In the genomic region with DNA sequence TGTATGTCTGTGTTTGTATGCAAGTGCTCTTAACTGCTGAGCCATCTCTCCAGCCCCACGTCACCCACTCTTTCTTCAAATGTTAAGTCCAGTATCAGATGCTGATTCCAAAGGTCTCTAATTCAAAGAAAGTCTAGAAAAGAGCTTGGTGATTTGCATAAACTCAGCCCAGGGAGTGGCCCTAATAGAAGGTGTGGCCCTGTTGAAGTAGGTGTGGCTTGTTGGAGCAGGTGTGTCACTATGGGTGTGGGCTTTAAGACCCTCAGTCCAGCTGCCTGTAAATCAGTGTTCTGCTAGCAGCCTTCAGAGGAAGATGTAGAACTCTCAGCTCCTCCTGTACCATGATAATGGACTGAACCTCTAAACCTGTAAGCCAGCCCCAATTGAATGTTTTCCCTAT, we compare ENCODE assay signal across 30 mouse cellular contexts. TPM values are rescaled to one million over a fixed set of nuclear protein-coding genes. Genes with fewer than 3 reads are reported as not detected.
"Had no signal": no experiment of that assay in that cellular context is flagged by ENCODE, and none has a peak within 500 bp of the region (broad histone marks: within the 10 kb centered on the region; RNA-seq: fewer than 3 reads in every experiment).

No protein-coding gene starts in this region.

- H3K27me3 ChIP-seq: heart, embryonic 13.5 days; heart, embryonic 15.5 days; hindbrain, embryonic 13.5 days; hindbrain, embryonic 15.5 days; intestine, embryonic 15.5 days; kidney, embryonic 15.5 days; limb, embryonic 13.5 days; limb, embryonic 15.5 days; liver, embryonic 12.5 days had no signal

- H3K27ac ChIP-seq: heart, adult 2 months; heart, embryonic 13.5 days; heart, embryonic 15.5 days; hindbrain, embryonic 13.5 days; hindbrain, embryonic 15.5 days; hindbrain, postnatal 0 days; intestine, embryonic 15.5 days; kidney, embryonic 15.5 days; kidney, postnatal 0 days; limb, embryonic 13.5 days; limb, embryonic 15.5 days; liver, embryonic 12.5 days; liver, embryonic 14.5 days had no signal

- H3K9me3 ChIP-seq: heart, embryonic 13.5 days; heart, embryonic 15.5 days; hindbrain, embryonic 13.5 days; hindbrain, embryonic 15.5 days; intestine, embryonic 15.5 days; kidney, embryonic 15.5 days; limb, embryonic 13.5 days; limb, embryonic 15.5 days; liver, embryonic 12.5 days had no signal

- H3K4me1 ChIP-seq: heart, embryonic 13.5 days; heart, embryonic 15.5 days; hindbrain, embryonic 13.5 days; hindbrain, embryonic 15.5 days; intestine, embryonic 15.5 days; kidney, embryonic 15.5 days; limb, embryonic 13.5 days; limb, embryonic 15.5 days had no signal

- H3K4me3 ChIP-seq: heart, adult 2 months; heart, embryonic 13.5 days; heart, embryonic 15.5 days; hindbrain, embryonic 13.5 days; hindbrain, embryonic 15.5 days; intestine, embryonic 15.5 days; kidney, embryonic 15.5 days; limb, embryonic 13.5 days; limb, embryonic 15.5 days; liver, embryonic 12.5 days had no signal

- H3K4me2 ChIP-seq: heart, embryonic 11.5 days; heart, embryonic 13.5 days; heart, embryonic 15.5 days; hindbrain, embryonic 13.5 days; hindbrain, embryonic 15.5 days; intestine, embryonic 15.5 days; kidney, embryonic 15.5 days; limb, embryonic 13.5 days; limb, embryonic 15.5 days; liver, embryonic 12.5 days had no signal

- H3K36me3 ChIP-seq: heart, embryonic 13.5 days; heart, embryonic 15.5 days; hindbrain, embryonic 13.5 days; hindbrain, embryonic 15.5 days; intestine, embryonic 15.5 days; kidney, embryonic 15.5 days; limb, embryonic 13.5 days; limb, embryonic 15.5 days; liver, embryonic 12.5 days had no signal

- H3K9ac ChIP-seq: heart, embryonic 13.5 days; heart, embryonic 15.5 days; hindbrain, embryonic 13.5 days; hindbrain, embryonic 15.5 days; intestine, embryonic 15.5 days; kidney, embryonic 15.5 days; limb, embryonic 13.5 days; limb, embryonic 15.5 days; liver, embryonic 12.5 days; liver, embryonic 14.5 days had no signal

- DNase-seq: gastrocnemius, postnatal 10 days; gastrocnemius, postnatal 25 days; heart, adult 11 months; heart, adult 2 months; heart, postnatal 14 days; heart, postnatal 36 days; kidney, adult 11 months; kidney, adult 2 months; kidney, adult 9 months; kidney, postnatal 14 days; kidney, postnatal 36 days; layer of hippocampus, adult 9-11 months; layer of hippocampus, postnatal 36 days; left cerebral cortex, postnatal 4 days had no signal

- ATAC-seq: hindbrain, postnatal 0 days; intestine, embryonic 15.5 days; liver, embryonic 12.5 days had no signal

RNA-seq across cellular contexts. Expression of gene Uchl4, which starts 32.2 kb away (rescaled TPM):
- total RNA-seq: hematopoietic stem cell, adult 5-6 weeks; hindbrain, postnatal 0 days had no signal
- polyA plus RNA-seq: gonadal fat pad, adult 2 months; liver, adult 2 months had no signal
